Mouse (Mus musculus): ENCODE results near the gene Ndufs1.

DNA sequence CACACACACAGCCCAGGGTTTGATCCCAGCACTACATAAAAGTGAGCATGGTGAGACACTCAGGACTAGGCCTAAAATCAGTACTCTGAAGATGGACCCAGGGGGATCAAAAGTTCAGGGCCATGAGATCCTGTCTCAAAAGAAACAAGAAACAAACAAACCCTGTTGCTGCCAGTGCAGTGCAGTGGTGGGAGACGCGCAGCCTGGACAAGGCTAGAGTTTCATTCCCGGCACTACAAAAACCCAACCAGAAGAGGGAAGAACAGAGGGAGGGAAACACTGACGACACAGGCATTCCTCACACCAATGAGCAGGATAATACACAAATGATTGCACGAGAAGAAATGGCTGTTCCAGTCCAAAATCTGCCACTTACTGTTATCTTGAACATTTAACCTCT is 80.6 kb downstream of the Ndufs1 start:
- no peak for TF ChIP-seq CTCF (IDR thresholded peaks at IDR 0.05; ENCODE audit: borderline replicate concordance, insufficient read depth, low read length)
- TF ChIP-seq POLR2A (IDR thresholded peaks at IDR 0.05; ENCODE audit: low read depth, low read length), result no peak
